Mouse (Mus musculus) liver (tissue): ENCODE results near the gene BC016579.

ENCODE experiments used
- DNase-seq: peaks from one replicate; pipeline ENCODE4 v3.0.0-alpha.2; 2020; ENCODE audit warnings: mixed read lengths

BC016579 gene

GRCm38 (mm10) chr16:45653934-45654332 is at the start of gene BC016579:
BC016579 (minus strand) TSS chr16:45654068.
- DNase-seq = peak; percentile 37

GRCm38 (mm10) chr16:45699301-45699700 is 45.4 kb upstream of the BC016579 start:
- no peak for DNase-seq

GRCm38 (mm10) chr16:45697996-45698395 is 44.1 kb upstream of the BC016579 start:
- DNase-seq = no peak

GRCm38 (mm10) chr16:45695445-45696160 is 41.7 kb upstream of the BC016579 start:
- no peak for DNase-seq

GRCm38 (mm10) chr16:45693558-45693957 is 39.7 kb upstream of the BC016579 start, which contains the start of gene Tmprss7:
Tmprss7 (minus strand) TSS chr16:45693658.
- no peak for DNase-seq

GRCm38 (mm10) chr16:45692851-45693250 is 39.0 kb upstream of the BC016579 start:
- no peak for DNase-seq

- DNase-seq = no peak
Measured at GRCm38 (mm10) chr16:45690178-45690577, 36.3 kb upstream of the BC016579 start.

- DNase-seq = no peak
Measured at GRCm38 (mm10) chr16:45686833-45687232, 33.0 kb upstream of the BC016579 start.

- DNase-seq = no peak
Measured at GRCm38 (mm10) chr16:45685295-45685694, 31.4 kb upstream of the BC016579 start.

- DNase-seq = peak; percentile 60
Measured at GRCm38 (mm10) chr16:45684815-45685214, 30.9 kb upstream of the BC016579 start.

- DNase-seq = no peak
Measured at GRCm38 (mm10) chr16:45676462-45676861, 22.6 kb upstream of the BC016579 start.

GRCm38 (mm10) chr16:45670005-45670404 is 16.1 kb upstream of the BC016579 start:
- no peak for DNase-seq

- DNase-seq = no peak
Measured at GRCm38 (mm10) chr16:45668178-45668577, 14.3 kb upstream of the BC016579 start.

- peak; percentile 23 for DNase-seq
Measured at GRCm38 (mm10) chr16:45666136-45666535, 12.3 kb upstream of the BC016579 start.

GRCm38 (mm10) chr16:45662381-45662780 is 8.5 kb upstream of the BC016579 start:
- DNase-seq = no peak

GRCm38 (mm10) chr16:45659596-45659995 is 5.7 kb upstream of the BC016579 start:
- no peak for DNase-seq

GRCm38 (mm10) chr16:45658248-45658647 is 4.4 kb upstream of the BC016579 start:
- no peak for DNase-seq

- no peak for DNase-seq
Measured at GRCm38 (mm10) chr16:45657574-45658159, 3.8 kb upstream of the BC016579 start.

- DNase-seq = no peak
Measured at GRCm38 (mm10) chr16:45654465-45654864, 597 bp upstream of the BC016579 start.

- no peak for DNase-seq
Measured at GRCm38 (mm10) chr16:45653009-45653933, 597 bp downstream of the BC016579 start.

GRCm38 (mm10) chr16:45651497-45651896 is 2.4 kb downstream of the BC016579 start:
- DNase-seq = no peak

GRCm38 (mm10) chr16:45644380-45644779 is 9.5 kb downstream of the BC016579 start:
- DNase-seq = no peak

- no peak for DNase-seq
Measured at GRCm38 (mm10) chr16:45643944-45644343, 9.9 kb downstream of the BC016579 start.
